In the genomic region with DNA sequence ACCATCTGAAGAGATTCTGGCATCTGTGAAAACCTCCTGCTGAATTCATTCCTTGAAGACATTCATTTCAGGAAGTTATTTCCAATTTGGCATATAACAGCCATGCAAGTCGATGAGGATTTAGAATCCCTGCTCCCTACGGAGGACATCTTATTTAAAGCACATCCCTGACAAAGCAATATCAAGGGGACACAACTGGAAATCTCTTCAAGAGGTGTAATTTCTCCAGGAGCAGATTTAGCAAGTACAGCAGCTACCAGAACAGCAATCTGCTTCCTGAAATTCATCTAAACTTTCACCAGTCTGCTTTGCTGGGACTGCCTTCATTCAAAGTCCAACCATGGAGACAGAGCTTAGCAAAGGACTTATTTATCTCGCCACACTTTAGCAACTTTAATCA, we compare ENCODE assay signal across 29 mouse cellular contexts.
"Had no signal": no experiment of that assay in that cellular context is flagged by ENCODE, and none has a peak within 500 bp of the region (broad histone marks: within the 10 kb centered on the region; RNA-seq: fewer than 3 reads in every experiment).

No protein-coding gene starts in this region.

- DNase-seq: gastrocnemius, postnatal 14 days; gastrocnemius, postnatal 36 days; heart, adult 11 months; heart, adult 2 months; heart, postnatal 14 days; heart, postnatal 4 days; kidney, adult 18-20 months; kidney, adult 9 months; kidney, postnatal 14 days; kidney, postnatal 36 days; layer of hippocampus, adult 9-11 months; layer of hippocampus, postnatal 36 days; left cerebral cortex, postnatal 4 days had no signal

- ATAC-seq: hindbrain, embryonic 16.5 days; inflammation-experienced regulatory T-cells, adult 6 months; intestine, embryonic 15.5 days; intestine, postnatal 0 days; liver, embryonic 12.5 days had no signal

- H3K4me1 ChIP-seq: heart, embryonic 13.5 days; heart, embryonic 15.5 days; hindbrain, embryonic 10.5 days; hindbrain, embryonic 12.5 days; intestine, embryonic 15.5 days; kidney, embryonic 15.5 days; limb, embryonic 13.5 days; limb, embryonic 15.5 days; liver, embryonic 12.5 days had no signal

- H3K9ac ChIP-seq: heart, embryonic 13.5 days; heart, embryonic 15.5 days; hindbrain, embryonic 12.5 days; hindbrain, embryonic 14.5 days; intestine, embryonic 15.5 days; kidney, embryonic 15.5 days; limb, embryonic 13.5 days; limb, embryonic 15.5 days; liver, embryonic 12.5 days; liver, embryonic 14.5 days had no signal

- H3K27ac ChIP-seq: heart, adult 2 months; heart, embryonic 13.5 days; heart, embryonic 15.5 days; hindbrain, embryonic 10.5 days; hindbrain, embryonic 12.5 days; hindbrain, embryonic 14.5 days; intestine, embryonic 15.5 days; kidney, embryonic 15.5 days; kidney, postnatal 0 days; limb, embryonic 13.5 days; limb, embryonic 15.5 days; liver, embryonic 12.5 days; liver, embryonic 14.5 days had no signal

- H3K4me2 ChIP-seq: heart, embryonic 11.5 days; heart, embryonic 13.5 days; heart, embryonic 15.5 days; hindbrain, embryonic 12.5 days; hindbrain, embryonic 14.5 days; intestine, embryonic 15.5 days; kidney, embryonic 15.5 days; limb, embryonic 13.5 days; limb, embryonic 15.5 days; liver, embryonic 12.5 days had no signal

- H3K27me3 ChIP-seq: intestine, embryonic 15.5 days; limb, embryonic 15.5 days; liver, embryonic 12.5 days had no signal

- H3K36me3 ChIP-seq: heart, embryonic 13.5 days; heart, embryonic 15.5 days; hindbrain, embryonic 10.5 days; hindbrain, embryonic 12.5 days; intestine, embryonic 15.5 days; kidney, embryonic 15.5 days; limb, embryonic 13.5 days; limb, embryonic 15.5 days; liver, embryonic 12.5 days had no signal

- H3K4me3 ChIP-seq: heart, adult 2 months; heart, embryonic 13.5 days; heart, embryonic 15.5 days; hindbrain, embryonic 10.5 days; hindbrain, embryonic 12.5 days; intestine, embryonic 15.5 days; kidney, embryonic 15.5 days; limb, embryonic 13.5 days; limb, embryonic 15.5 days; liver, embryonic 12.5 days had no signal

- H3K9me3 ChIP-seq: heart, embryonic 13.5 days; heart, embryonic 15.5 days; hindbrain, embryonic 10.5 days; hindbrain, embryonic 12.5 days; intestine, embryonic 15.5 days; kidney, embryonic 15.5 days; limb, embryonic 15.5 days; liver, embryonic 12.5 days had no signal
